Mouse (Mus musculus): Measurements from ENCODE around the gene Cct4.

DNA sequence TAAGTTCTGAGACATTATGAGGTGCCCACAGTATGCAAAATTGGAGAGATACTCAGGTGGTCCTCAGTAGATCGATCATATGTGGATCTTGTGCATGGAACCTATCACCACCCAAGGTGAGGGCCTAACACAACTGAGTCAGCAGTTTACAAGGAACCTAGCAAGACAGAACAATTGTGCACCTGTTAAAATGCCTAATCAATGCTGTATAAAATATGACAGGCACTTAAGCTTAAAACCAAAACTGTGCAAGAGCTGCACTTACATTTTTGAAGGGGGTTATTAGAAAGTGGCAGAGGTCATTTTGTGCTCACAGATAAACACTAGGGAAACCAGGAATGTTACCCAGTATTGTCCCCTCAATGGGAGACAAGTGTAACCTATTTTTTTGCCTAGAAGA, 15.0 kb downstream of the Cct4 start:
- no peak for TF ChIP-seq EP300 (optimal IDR thresholded peaks at IDR 0.05)
- TF ChIP-seq CTCF (IDR thresholded peaks at IDR 0.05; ENCODE audit: low read depth) = no peak

Measured in stomach, postnatal 0 days (tissue).